Mouse (Mus musculus): ENCODE results near the gene Sult2a7.

Sult2a7 gene

GRCm38 (mm10) chr7:14494130-14494529 is at the start of gene Sult2a7:
Sult2a7 (minus strand) TSS chr7:14494230.
- no peak for DNase-seq (ENCODE audit: low spot score)

GRCm38 (mm10) chr7:14525280-14525679 is 31.2 kb upstream of the Sult2a7 start:
- no peak for DNase-seq (ENCODE audit: low spot score)

GRCm38 (mm10) chr7:14522636-14523035 is 28.6 kb upstream of the Sult2a7 start:
- no peak for DNase-seq (ENCODE audit: low spot score)

- no peak for DNase-seq (ENCODE audit: low spot score)
Observed at GRCm38 (mm10) chr7:14518301-14518700, 24.3 kb upstream of the Sult2a7 start.

- DNase-seq (ENCODE audit: low spot score): no peak
Observed at GRCm38 (mm10) chr7:14492886-14493285, 1.1 kb downstream of the Sult2a7 start.

- DNase-seq (ENCODE audit: low spot score): no peak
Observed at GRCm38 (mm10) chr7:14446534-14446933, 47.5 kb downstream of the Sult2a7 start, which contains the start of gene Sult2a8. Sult2a8 (minus strand) TSS chr7:14446769.

GRCm38 (mm10) chr7:14439581-14439980 is 54.4 kb downstream of the Sult2a7 start:
- DNase-seq (ENCODE audit: low spot score): no peak

- DNase-seq (ENCODE audit: low spot score): no peak
Observed at GRCm38 (mm10) chr7:14438484-14438883, 55.5 kb downstream of the Sult2a7 start.

GRCm38 (mm10) chr7:14438029-14438428 is 56.0 kb downstream of the Sult2a7 start:
- DNase-seq (ENCODE audit: low spot score): no peak

All from c-Kit-positive CD71-positive TER-119-positive erythroid progenitor cells, embryonic 14.5 days (primary cell).